Mouse (Mus musculus) intestine, embryonic 16.5 days (tissue): ENCODE measurements around the gene 4933427D14Rik. TPM values are rescaled to one million over a fixed set of nuclear protein-coding genes. Genes with fewer than 3 reads are reported as not detected.

Experiments used
- ATAC-seq: fragments of 200-750 bp; cut with Nextera tagmentation; 2 replicates; pipeline ENCODE4 v1.8.0; 2017; ENCODE audit warnings: moderate TSS enrichment, moderate library complexity
- H3K27ac ChIP-seq: fragments of 300-500 bp; sonication (generic); 2 replicates; pipeline ENCODE4 v1.5.1; 2014; ENCODE audit warnings: mild to moderate bottlenecking, low read length
- H3K27me3 ChIP-seq: fragments of 300-500 bp; sonication (generic); replicated peaks from 2 replicates; pipeline ENCODE4 v1.6.1; 2014; ENCODE audit warnings: low read length, control low read depth, mixed read lengths; ENCODE audit not compliant: control insufficient read depth, insufficient read depth
- H3K36me3 ChIP-seq: fragments of 300-500 bp; sonication (generic); 2 replicates; pipeline ENCODE4 v1.6.1; 2014; ENCODE audit warnings: low read length, control low read depth; ENCODE audit not compliant: control insufficient read depth, insufficient read depth
- H3K4me1 ChIP-seq: fragments of 300-500 bp; sonication (generic); 2 replicates; pipeline ENCODE4 v1.6.1; 2014; ENCODE audit warnings: low read length, control low read depth, mixed read lengths; ENCODE audit not compliant: control insufficient read depth, insufficient read depth
- H3K4me2 ChIP-seq: fragments of 300-500 bp; sonication (generic); 2 replicates; pipeline ENCODE4 v1.6.1; 2014; ENCODE audit warnings: low read depth, low read length, control low read depth
- H3K4me3 ChIP-seq: fragments of 300-500 bp; sonication (generic); 2 replicates; pipeline ENCODE4 v1.5.1; 2014; ENCODE audit warnings: mild to moderate bottlenecking, low read length
- H3K9ac ChIP-seq: fragments of 300-500 bp; sonication (generic); 2 replicates; pipeline ENCODE4 v1.6.1; 2014; ENCODE audit warnings: low read depth, low read length
- H3K9me3 ChIP-seq: fragments of 300-500 bp; sonication (generic); 2 replicates; pipeline ENCODE4 v1.6.1; 2016; ENCODE audit warnings: low read length, control low read depth; ENCODE audit not compliant: control insufficient read depth
- WGBS: fragments of 180-500 bp; shearing (Covaris S2); extraction: QIAGEN DNeasy Blood & Tissue Kit; methylation state at CpG from one replicate; pipeline ENCODE4 v1.1.7; 2014; 5-methylcytosine and 5-hydroxymethylcytosine counted together
- polyA plus RNA-seq: library from polyadenylated mRNA; unstranded; fragments of >200 nt; fragmentation: Nextera tagmentation; extraction: Ambion mirVana; gene quantifications from 2 replicates; pipeline ENCODE4 v1.2.1, GENCODE M21; 2015

The 4933427D14Rik gene
- polyA plus RNA-seq, 1 experiment from 2014 or later: 9.5 TPM

GRCm38 (mm10) chr11:72129032-72129894, 78.0 kb downstream of the 4933427D14Rik start:
- no peak overlapping the region for H3K4me2 ChIP-seq
- peaks cover 23% of the 10 kb centered on the region for H3K4me1 ChIP-seq
- ATAC-seq: no peak
- H3K36me3 ChIP-seq: no peaks in the 10 kb centered on the region
- H3K27me3 ChIP-seq: peaks cover 4% of the 10 kb centered on the region; the same call in 1 of the 2 replicates
- H3K9ac ChIP-seq: no peak overlapping the region
- peak overlapping the region; percentile 34; the same call in 1 of the 2 replicates for H3K27ac ChIP-seq
- no peaks in the 10 kb centered on the region for H3K9me3 ChIP-seq
- no peak overlapping the region for H3K4me3 ChIP-seq
- 61% methylated on average over 8 of the region's 8 CpGs for WGBS

- Histone ChIP-seq H3K4me2 (no peak overlapping the region), H3K9ac (no peak overlapping the region), H3K36me3 (no peaks in the 10 kb centered on the region), H3K4me1 (peaks cover 21% of the 10 kb centered on the region), H3K4me3 (no peak overlapping the region), H3K9me3 (no peaks in the 10 kb centered on the region), H3K27ac (no peak overlapping the region), H3K27me3 (no peaks in the 10 kb centered on the region)
- ATAC-seq: no peak
- WGBS: 85% methylated on average over 5 of the region's 5 CpGs
These were observed 79.6 kb downstream of the 4933427D14Rik start for GRCm38 (mm10) chr11:72127450-72128189.

- 72% methylated on average over 3 of the region's 3 CpGs for WGBS
- Histone ChIP-seq H3K4me2 (no peak overlapping the region), H3K9ac (no peak overlapping the region), H3K9me3 (no peaks in the 10 kb centered on the region), H3K36me3 (no peaks in the 10 kb centered on the region), H3K27ac (no peak overlapping the region), H3K4me3 (no peak overlapping the region), H3K4me1 (0 out of 2 replicates have a peak, but pooled peaks cover 6% of the 10 kb centered on the region), H3K27me3 (no peaks in the 10 kb centered on the region)
- no peak for ATAC-seq
These were observed 81.5 kb downstream of the 4933427D14Rik start for GRCm38 (mm10) chr11:72125781-72126180.

- Histone ChIP-seq H3K27ac (no peak overlapping the region), H3K27me3 (no peaks in the 10 kb centered on the region), H3K9ac (no peak overlapping the region), H3K4me1 (no peaks in the 10 kb centered on the region), H3K9me3 (no peaks in the 10 kb centered on the region), H3K4me3 (no peak overlapping the region), H3K36me3 (no peaks in the 10 kb centered on the region), H3K4me2 (no peak overlapping the region)
- whole genome bisulfite sequencing: 76% methylated on average over 4 of the region's 4 CpGs
- no peak for ATAC-seq
These were observed 83.7 kb downstream of the 4933427D14Rik start for GRCm38 (mm10) chr11:72123531-72123930.

- Histone ChIP-seq H3K9me3 (no peaks in the 10 kb centered on the region), H3K4me2 (no peak overlapping the region), H3K36me3 (no peaks in the 10 kb centered on the region), H3K9ac (no peak overlapping the region), H3K4me3 (no peak overlapping the region), H3K27me3 (no peaks in the 10 kb centered on the region), H3K4me1 (no peaks in the 10 kb centered on the region), H3K27ac (no peak overlapping the region)
- WGBS: 88% methylated on average over 6 of the region's 6 CpGs
- no peak for ATAC-seq
These were observed 86.9 kb downstream of the 4933427D14Rik start for GRCm38 (mm10) chr11:72120354-72120753.

GRCm38 (mm10) chr11:72118630-72119029, 88.6 kb downstream of the 4933427D14Rik start:
- no peak overlapping the region for H3K9ac ChIP-seq
- 87% methylated on average over 3 of the region's 3 CpGs for WGBS
- no peaks in the 10 kb centered on the region for H3K27me3 ChIP-seq
- no peaks in the 10 kb centered on the region for H3K4me1 ChIP-seq
- no peak overlapping the region for H3K4me2 ChIP-seq
- no peaks in the 10 kb centered on the region for H3K36me3 ChIP-seq
- H3K4me3 ChIP-seq: no peak overlapping the region
- no peak for ATAC-seq
- no peak overlapping the region for H3K27ac ChIP-seq
- H3K9me3 ChIP-seq: no peaks in the 10 kb centered on the region

GRCm38 (mm10) chr11:72113296-72113695, 94.0 kb downstream of the 4933427D14Rik start:
- no peak for ATAC-seq
- H3K36me3 ChIP-seq: no peaks in the 10 kb centered on the region
- WGBS: 45% methylated on average over 4 of the region's 4 CpGs

GRCm38 (mm10) chr11:72110726-72111125, 96.5 kb downstream of the 4933427D14Rik start:
- Histone ChIP-seq H3K4me3 (no peak overlapping the region), H3K4me2 (no peak overlapping the region), H3K36me3 (no peaks in the 10 kb centered on the region), H3K4me1 (no peaks in the 10 kb centered on the region), H3K9me3 (no peaks in the 10 kb centered on the region), H3K27ac (no peak overlapping the region), H3K27me3 (no peaks in the 10 kb centered on the region), H3K9ac (no peak overlapping the region)
- no peak for ATAC-seq
- WGBS: 53% methylated on average over 3 of the region's 3 CpGs

More at GRCm38 (mm10) chr11:72113296-72113695, 94.0 kb downstream of the 4933427D14Rik start:
- no peak overlapping the region for H3K4me2 ChIP-seq
- no peaks in the 10 kb centered on the region for H3K27me3 ChIP-seq
- no peak overlapping the region for H3K27ac ChIP-seq
- H3K9ac ChIP-seq: no peak overlapping the region
- no peaks in the 10 kb centered on the region for H3K4me1 ChIP-seq
- no peaks in the 10 kb centered on the region for H3K9me3 ChIP-seq
- H3K4me3 ChIP-seq: no peak overlapping the region

GRCm38 (mm10) chr11:72104223-72104622, 103.0 kb downstream of the 4933427D14Rik start:
- H3K4me1 ChIP-seq: no peaks in the 10 kb centered on the region
- no peak for ATAC-seq
- no peaks in the 10 kb centered on the region for H3K27me3 ChIP-seq
- no peak overlapping the region for H3K4me3 ChIP-seq
- H3K36me3 ChIP-seq: no peaks in the 10 kb centered on the region
- no peak overlapping the region for H3K4me2 ChIP-seq
- WGBS: 60% methylated on average over 8 of the region's 8 CpGs
- H3K9me3 ChIP-seq: no peaks in the 10 kb centered on the region
- no peak overlapping the region for H3K27ac ChIP-seq
- no peak overlapping the region for H3K9ac ChIP-seq
